Mouse (Mus musculus): ENCODE data around the gene Emp3.

- TF ChIP-seq E2F4 (IDR thresholded peaks at IDR 0.05; ENCODE audit: insufficient read depth) (no peak), POLR2A (IDR thresholded peaks at IDR 0.05; ENCODE audit: insufficient read length, low read depth) (no peak), USF1 (IDR thresholded peaks at IDR 0.05; ENCODE audit: low read depth) (no peak)
Measured at GRCm38 (mm10) chr7:45917004-45917704, 4.0 kb downstream of the Emp3 start.

Data from myocyte (in vitro differentiated cells).